Mouse (Mus musculus): ENCODE data around the gene Rnf7. TPM values are rescaled to one million over a fixed set of nuclear protein-coding genes. Genes with fewer than 3 reads are reported as not detected.

Rnf7 gene
- polyA plus RNA-seq, 1 experiment from 2014 or later: 275 TPM

Other genes starting within 250 kb of the Rnf7 start
- gene Atp1b3, start 114.2 kb downstream of the Rnf7 start, polyA plus RNA-seq (2014; fragmentation: Nextera tagmentation; extraction: Ambion mirVana): 150 and 154 TPM in 2 replicates
- gene Gm28729, start 46.6 kb upstream of the Rnf7 start, polyA plus RNA-seq (2014; fragmentation: Nextera tagmentation; extraction: Ambion mirVana): not detected in 2 replicates
- gene Rasa2, start 152.9 kb upstream of the Rnf7 start, polyA plus RNA-seq (2014; fragmentation: Nextera tagmentation; extraction: Ambion mirVana): 20.1 and 20.6 TPM in 2 replicates

Measured in limb, embryonic 11.5 days (tissue).